Mouse (Mus musculus) MEL-GATA-1-ER (cell line): ENCODE results near the gene Eif2ak1.
A peak's percentile ranks its signal among the peaks of the same experiment; 100 is the strongest.
"Not testable (repeated sequence)": the region's sequence is repeated elsewhere in the genome, so short reads cannot be mapped to it uniquely, and the experiment has no call there.

ENCODE experiments used
- DNase-seq: peaks from one replicate; pipeline ENCODE4 v3.0.0-alpha.2; 2012; ENCODE audit warnings: low read depth; ENCODE audit errors: extremely low read depth

Eif2ak1 gene

DNA sequence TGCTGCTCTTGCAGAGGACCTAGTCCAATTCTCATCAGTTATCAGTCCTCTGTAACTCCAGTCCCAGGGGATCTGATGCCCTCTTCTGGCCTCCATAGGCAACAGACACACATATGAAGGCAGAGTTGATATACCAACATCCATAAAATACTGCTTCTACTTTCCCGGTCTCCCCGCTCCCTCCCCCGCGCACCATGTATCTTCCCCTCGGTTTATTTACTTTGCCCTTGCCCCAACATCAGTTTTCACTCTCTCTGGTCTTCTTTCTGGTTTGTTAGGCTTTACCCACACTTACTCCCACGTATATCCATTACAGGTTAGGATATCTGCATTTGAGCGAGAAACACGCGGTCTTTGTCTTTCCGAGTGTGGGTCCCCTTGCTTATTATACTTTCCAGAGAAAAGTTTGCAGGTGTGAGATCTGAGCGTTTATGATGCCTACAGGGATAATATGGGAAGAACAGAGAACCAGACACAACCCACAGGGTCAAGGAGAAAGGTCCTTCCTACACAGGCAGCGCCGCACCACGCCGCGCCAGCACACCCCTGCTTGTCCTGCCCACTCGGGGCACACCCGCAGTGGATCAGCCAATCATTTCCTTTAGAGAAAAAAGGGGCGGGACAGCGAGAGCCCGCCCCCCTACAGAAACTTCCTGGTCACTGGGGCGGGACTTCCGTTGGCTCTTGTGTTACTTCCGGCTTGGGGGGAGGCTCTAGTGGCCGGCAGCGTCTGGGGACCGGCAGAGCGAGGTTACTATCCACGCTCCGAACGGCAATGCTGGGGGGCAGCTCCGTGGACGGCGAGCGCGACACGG is at the start of gene Eif2ak1:
Eif2ak1 (plus strand) TSS at position 673 of the 815 bp plus-strand sequence.
- DNase-seq = peak; percentile 83

DNA sequence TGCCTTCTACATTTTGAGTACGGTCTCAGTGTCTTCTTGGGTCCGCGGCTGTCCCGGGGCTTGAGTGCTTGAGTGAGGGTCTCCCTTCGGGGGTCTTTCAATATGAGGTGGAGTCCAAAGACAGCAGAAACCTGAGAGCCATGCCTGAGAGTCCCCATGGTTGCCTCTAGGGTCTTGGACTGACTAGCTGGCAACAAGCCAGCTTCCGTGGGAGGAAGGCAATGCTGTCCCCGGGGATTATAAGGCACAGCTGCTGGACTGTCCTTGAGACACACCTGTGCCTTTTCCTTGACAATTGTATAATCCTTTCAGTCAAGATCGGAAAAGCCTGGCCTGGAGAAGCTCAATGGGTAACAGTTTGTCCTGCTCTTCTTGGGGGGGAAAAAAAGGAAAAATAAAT is 35.6 kb upstream of the Eif2ak1 start:
- no peak for DNase-seq

DNA sequence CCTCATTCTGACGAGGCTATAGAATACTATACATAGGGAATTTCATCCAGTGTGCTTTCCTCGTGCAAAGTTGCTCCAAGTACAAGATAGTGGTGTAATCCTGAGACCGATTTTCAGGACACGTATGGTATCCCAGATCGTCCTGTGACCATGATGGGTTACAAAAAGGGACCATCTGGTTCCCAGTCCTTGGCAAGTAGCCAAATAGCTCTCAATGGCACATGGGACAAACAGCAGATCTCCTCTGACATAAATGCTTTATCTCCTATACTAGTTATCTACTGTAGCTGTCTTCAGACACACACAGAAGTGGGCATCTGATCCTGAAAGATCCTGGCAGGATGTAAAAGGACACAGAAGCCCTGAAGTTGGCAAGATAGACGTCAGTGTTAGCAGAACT is 32.2 kb upstream of the Eif2ak1 start:
- DNase-seq = no peak

DNA sequence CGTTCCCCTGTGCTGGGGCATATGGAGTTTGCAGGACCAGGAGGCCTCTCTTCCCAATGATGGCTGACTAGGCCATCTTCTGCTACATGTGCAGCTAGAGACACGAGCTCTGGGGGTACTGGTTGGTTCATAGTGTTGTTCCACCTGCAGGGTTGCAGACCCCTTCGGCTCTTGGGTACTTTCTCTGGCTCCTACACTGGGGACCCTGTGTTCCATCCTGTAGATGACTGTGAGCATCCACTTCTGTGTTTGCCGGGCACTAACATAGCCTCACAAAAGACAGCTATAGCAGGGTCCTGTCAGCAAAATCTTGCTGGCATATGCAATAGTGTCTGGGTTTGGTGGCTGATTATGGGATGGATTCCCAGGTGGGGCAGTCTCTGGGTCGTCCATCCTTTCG is 16.4 kb upstream of the Eif2ak1 start:
- not testable (repeated sequence) for DNase-seq

DNA sequence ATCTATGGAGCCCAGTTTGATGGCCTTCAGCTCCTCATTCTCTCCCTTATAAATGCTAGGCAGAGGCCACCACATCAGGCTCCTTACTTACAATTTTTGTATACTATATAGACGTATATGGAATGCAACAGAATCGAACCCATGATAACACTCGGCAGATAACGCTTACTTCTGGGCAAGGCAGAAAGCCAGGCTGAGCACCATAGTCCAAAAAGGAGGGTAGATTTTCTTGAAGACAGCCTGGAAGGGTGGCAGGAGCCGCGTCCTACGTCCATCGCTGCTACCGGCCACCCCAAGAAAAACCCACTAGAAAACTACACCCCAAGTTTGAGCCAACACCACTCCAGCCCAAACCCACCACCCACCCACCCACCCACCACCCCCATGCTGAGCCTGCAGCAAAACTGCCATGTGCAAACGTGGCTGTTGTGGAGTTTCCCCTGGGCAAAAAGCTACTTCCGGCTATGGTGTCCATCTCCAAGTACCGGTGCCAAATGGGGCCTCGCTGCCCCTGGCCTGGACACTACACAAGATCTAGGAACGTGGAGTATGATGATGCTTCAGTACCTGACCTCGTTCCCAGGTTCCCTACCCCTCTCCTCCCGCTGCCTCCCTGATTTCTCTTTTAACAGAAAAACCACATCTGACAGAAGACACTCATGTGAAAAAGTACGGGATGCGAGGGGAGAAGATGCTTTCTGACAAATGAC is 13.4 kb upstream of the Eif2ak1 start:
- no peak for DNase-seq

DNA sequence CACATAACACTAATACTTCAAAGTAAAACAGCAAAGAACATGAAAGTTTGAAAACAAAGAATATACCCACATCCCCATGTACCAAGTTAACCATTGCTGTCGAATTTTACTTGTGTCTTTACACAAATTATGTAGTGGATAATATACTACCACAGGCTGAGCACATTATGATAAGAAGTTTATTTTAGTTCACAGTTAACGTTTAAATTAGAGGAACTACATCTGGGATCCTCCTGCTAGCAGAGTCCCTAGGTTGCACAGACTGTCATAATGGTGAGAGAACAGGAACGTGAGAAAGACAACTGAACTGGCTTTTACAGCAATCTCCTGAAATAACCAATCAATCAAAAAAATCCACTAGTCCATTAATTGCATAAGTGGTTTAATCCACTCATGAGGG is 10.3 kb upstream of the Eif2ak1 start:
- peak; percentile 59 for DNase-seq

DNA sequence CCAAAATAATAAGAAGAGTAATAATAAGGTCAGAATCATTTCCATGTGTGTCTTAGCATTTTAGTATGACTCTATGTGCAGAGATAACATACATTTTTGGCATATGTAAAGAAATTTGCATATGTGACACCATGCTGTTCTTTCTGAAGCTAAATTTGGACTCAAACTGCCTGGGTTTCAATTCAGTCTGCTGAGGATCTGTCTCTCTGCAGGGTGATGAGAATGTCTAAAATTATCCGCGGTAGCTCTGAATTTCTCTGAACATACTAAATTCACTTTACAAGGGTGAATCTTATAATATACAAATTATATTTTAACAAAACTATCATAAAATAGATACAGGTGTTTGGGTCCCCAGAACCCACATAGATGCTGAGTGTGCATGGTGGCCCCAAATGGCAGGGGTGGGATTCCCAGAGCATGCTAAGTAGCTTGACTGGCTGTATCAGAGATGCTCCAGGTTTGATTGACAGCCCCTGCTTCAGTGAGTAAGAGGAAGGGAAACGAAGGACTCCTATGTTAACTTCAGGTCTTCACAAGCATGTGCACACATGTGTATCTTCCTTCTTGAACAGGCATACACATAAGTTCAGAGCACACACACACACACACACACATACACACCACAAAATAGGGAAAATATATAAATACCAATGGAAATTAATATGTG is 8.0 kb upstream of the Eif2ak1 start:
- no peak for DNase-seq

DNA sequence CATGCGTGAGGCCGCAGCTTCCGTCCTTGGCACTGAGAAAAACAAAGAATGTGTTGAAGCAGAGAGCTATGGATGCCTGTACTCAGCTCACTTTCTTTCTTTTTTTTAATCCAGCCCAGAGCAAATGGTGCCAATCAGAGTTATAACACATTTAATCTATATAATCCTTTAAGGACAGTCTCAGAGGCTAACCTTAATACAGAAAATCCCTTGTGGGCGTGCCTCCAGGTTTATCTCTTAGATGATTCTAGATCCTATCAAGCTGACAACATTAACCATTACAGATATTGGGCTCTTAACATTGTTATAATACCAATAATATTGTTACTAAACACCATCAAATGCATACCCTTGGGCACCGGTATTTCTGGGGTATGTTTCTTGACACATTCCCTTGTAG is 5.9 kb upstream of the Eif2ak1 start:
- no peak for DNase-seq

DNA sequence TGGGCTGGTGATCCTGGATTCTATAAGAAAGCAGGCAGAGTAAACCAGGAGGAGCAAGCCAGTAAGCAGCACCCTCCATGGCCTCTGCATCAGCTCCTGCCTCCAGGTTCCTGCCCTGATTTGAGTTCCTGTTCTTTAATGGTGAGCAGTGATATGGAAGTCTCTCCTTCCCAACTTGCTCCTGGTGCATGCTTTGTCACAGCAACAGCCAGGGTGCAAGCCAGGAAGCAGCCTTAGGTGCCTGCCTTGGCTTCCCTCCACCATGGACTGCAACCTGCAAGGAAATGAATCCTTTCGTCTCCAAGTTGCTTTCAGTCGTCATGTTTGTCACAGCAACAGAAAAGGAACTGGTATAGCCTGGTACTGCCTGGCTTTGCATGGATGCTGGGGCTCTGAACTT is 3.0 kb upstream of the Eif2ak1 start:
- no peak for DNase-seq

DNA sequence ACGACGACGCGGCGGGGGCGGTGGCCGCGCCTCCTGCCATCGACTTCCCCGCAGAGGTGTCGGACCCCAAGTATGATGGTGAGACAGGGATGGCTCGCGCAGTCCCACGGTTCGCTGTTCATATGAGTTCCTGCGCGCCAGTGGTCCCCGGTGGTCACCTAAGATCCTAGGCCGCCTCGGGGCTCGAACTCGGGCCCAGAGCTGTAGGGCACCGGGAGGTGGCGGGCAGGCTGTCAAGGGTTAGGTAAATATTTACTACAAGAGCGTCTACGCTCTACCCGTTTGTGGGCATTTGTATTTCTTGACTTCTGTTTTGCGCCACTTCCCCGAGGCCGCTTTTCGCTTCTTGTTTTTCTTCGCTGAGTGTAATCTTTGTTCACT is 333 bp downstream of the Eif2ak1 start:
- peak; percentile 39 for DNase-seq

DNA sequence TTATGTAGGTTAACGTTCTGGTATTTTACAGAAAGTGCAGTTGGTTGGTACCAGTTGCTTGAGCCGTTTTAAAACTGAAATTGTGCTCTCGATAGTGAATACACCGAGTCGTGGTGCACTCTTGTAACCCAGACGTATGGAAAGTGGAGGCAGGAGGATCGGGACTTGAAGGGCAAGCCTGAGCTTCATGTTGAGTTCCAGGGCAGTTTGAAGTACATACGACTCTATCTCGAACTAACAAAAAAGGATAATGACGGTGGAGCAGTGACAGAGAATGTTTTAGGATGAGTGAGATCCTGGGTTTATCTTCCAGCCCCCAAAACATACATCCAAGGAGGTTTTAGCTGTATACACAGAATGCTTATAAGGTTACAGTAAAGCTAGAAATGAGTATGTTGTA is 873 bp downstream of the Eif2ak1 start:
- no peak for DNase-seq

DNA sequence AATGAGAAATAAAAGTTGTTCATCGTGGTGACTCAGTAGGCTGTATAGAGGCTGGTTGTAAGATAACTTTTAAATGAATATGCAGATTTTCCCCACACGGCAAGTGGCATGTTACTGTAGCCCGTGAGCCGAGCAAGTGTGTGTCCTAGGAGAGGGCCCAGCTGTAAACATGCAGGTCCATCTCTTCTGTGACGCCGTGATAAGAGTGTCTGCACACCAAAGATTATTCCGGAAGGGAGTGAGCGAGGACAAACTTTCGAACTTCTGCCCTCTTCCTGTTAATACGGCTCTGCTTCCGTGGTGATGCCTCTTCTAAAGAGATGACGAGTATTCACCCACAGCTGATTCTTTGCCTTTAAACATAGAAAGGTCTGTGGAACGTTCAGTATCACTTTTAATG is 1.4 kb downstream of the Eif2ak1 start:
- peak; percentile 95 for DNase-seq

DNA sequence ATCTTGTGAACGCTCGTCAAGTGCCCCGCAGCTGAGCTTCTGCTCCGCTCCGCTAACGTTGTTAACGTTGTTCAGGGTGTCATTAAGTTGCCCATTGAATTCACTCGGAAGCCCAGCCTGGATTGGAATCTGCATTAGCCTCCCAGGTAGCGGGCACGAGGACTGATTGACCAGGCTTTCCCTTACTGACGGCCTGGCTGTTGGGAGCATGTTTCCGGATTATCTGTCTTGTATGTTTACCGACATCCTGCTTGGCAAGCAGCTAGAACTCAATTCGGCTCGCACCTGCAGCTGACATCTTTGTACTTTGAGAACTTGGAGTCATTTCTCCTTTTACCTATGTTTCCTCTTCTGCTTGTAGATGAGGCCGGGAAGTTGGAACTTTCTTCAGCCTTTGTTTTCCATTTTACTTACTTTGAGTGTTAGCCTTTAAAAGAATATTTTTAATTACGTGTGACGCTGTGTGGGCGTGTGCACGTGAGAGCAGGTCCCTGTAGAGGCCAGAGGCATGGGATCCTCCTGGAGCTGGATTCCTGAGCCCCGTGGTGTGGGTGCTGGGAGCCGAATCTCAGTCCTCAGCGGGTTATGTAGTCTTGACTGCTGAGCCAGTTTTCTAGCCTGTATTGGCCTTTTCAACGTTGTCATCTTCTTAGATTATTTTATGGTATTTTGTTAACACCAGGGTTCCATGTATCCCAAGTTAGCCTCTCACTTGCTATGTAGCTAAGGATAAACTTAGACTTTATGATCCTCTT is 2.5 kb downstream of the Eif2ak1 start:
- DNase-seq = no peak

DNA sequence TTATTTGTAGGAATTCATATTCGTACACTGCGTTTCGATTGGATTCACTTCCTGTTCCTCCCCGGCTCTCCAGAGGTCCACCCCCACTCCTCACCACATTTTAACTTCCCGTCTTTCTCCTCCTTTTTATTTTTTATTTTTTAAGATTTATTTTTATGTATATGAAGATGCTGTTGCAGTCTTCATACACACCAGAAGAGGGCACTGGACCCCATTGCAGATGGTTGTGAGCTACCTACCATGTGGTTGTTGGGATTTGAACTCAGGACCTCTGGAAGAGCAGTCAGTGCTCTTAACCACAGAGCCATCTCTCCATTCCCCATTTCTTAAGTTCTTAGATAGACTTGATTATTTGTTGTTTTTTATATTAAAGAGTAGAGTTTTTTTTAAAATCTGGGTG is 3.2 kb downstream of the Eif2ak1 start:
- DNase-seq = no peak

DNA sequence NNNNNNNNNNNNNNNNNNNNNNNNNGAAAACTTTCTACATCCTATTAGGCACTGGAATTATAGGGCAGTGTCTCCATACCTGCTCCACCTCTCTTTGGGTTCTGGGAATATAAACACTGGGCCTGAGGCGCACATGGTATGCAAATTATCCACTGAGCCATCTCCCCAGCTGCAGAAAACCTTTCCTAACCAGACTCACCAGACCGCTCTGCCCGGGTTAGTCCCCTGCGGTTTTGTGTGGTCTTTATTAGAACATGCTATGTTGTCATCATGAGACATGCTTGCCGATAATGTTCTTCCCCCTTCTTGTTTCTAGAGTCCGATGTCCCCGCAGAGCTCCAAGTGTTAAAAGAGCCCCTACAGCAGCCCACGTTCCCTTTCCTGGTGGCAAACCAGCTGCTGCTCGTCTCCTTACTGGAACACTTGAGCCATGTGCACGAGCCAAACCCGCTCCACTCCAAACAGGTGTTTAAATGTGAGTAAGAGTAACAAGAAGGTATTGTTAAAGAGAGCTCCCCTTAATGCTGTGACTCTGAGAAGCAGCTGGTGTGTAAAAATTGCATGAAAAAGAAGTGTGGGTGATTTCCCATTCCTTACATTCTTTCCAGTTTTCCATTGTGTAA is 54.1 kb downstream of the Eif2ak1 start:
- DNase-seq = no peak

DNA sequence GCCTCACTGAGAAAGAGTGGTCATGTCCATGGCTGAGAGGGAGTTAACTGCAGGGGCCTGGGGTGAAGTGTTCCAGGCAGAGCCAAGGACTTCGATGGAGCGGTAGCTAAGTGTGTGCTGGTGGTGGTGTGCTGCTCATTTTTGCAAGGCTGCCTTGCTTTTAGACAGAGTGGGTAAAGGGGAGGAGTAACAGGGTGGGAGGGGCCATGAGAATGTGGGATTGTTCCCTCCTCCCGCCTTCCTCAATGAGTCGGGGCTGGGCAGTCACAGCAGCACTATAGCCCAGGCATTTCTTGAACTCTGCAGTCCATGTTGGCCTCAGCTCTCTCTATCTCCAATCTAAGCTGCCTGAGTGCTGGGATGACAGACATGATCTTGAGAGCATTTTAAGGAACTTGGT is 57.0 kb downstream of the Eif2ak1 start:
- DNase-seq = no peak

DNA sequence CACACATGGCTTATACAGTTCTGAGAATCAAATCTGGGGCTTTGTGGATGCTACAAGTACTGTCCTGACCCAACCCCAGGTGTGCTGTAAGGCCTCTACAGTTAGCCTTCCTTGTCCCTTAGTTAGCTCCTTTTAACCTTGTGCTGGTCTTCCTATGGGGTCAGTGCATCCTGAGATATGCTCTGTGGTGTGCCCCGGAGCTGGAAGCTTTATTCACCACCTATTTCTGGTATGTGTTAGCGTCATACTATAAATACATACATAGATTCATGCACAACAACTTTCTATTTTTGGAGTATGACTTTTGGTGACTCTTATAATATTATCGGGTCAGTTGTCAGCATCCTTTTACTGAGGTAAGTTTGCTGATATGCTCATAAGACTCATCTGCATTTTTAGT is 67.7 kb downstream of the Eif2ak1 start:
- DNase-seq = no peak

DNA sequence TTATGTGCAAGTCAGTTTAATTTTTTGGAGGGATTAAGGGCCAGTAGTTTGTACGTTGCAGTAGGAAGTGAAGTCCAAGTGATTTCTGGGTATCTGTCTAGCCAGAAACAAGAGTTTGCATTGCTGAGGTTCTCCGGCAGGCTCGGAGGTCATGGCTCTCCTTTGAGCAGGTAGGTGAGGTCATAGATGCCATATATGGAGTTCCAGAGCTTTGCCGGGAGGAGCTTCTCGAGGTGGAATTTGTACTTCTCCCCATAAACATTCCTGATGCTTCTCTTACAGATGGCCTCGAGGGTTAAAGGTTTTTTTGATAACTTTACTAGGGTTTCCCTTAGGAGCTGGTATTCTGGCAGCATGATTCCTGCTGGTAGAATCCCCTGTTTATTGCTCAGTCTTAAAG is 73.2 kb downstream of the Eif2ak1 start:
- no peak for DNase-seq

DNA sequence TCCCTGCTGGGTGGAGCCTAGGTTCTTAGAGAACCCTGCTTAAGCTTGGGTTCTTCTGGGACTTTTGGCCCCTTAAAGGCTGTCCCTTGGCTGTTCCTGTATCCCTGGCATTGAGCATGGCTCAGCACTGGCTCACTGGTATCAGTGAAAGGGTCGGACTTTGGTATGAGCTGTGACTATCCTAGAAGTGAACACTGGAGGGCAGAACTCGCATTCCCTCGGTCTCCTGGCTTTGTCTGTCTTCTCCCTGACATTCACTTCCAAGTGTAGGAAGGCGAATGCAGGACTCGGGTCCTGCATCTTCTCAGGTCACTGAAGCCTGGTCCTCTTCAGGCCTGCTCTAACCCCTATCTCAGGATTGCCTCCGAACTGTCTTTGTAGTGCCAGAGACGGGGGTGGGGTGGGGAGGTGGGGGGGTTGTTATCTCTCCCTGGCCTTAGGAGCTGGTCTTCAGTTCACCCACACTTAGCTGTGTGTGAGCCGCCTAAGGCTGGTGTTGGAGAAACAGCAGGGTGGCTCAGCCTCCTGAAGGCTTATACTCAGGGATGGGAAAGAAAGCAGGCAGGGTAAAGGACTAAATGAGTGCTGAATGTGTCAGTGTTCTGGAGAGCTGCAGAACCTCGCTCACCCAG is 74.8 kb downstream of the Eif2ak1 start:
- DNase-seq = no peak

DNA sequence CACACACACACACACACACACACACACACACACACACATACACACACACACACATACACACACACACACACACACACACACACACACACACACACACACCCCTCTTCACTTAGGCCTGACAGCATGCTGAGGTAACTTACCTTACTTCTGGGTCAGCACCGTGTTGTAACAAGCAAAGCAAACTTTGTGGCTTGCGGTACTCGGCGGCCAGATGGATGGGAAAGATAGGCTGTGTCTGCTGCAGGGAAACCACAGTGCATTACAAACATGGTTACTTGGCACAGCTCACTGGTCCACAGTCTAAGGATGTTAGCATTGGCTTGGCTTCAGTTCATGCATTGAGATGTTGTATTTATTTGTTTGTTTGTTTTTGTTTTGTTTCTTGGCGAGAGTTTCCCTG is 75.8 kb downstream of the Eif2ak1 start:
- DNase-seq = peak; percentile 83
